Mouse (Mus musculus) neural tube, embryonic 14.5 days (tissue): ENCODE measurements around the gene Olfr622. TPM values are rescaled to one million over a fixed set of nuclear protein-coding genes. Genes with fewer than 3 reads are reported as not detected.

ENCODE experiments used
- ATAC-seq: fragments of 200-750 bp; cut with Nextera tagmentation; 2 replicates; pipeline ENCODE4 v1.8.0; 2017; ENCODE audit warnings: low read depth, mild to moderate bottlenecking, moderate TSS enrichment, moderate library complexity
- H3K27ac ChIP-seq: fragments of 300-500 bp; sonication (generic); 2 replicates; pipeline ENCODE4 v1.5.1; 2014; ENCODE audit warnings: low read depth, mild to moderate bottlenecking, control low read depth, low read length, moderate library complexity, mixed read lengths
- H3K27me3 ChIP-seq: fragments of 300-500 bp; sonication (generic); 2 replicates; pipeline ENCODE4 v1.6.1; 2014; ENCODE audit warnings: low read length; ENCODE audit not compliant: control insufficient read depth, insufficient read depth
- H3K36me3 ChIP-seq: fragments of 300-500 bp; sonication (generic); 2 replicates; pipeline ENCODE4 v1.6.1; 2014; ENCODE audit warnings: low read length, mixed read lengths; ENCODE audit not compliant: control insufficient read depth, insufficient read depth
- H3K4me1 ChIP-seq: fragments of 300-500 bp; sonication (generic); 2 replicates; pipeline ENCODE4 v1.6.1; 2014; ENCODE audit warnings: low read length; ENCODE audit not compliant: control insufficient read depth, insufficient read depth
- H3K4me2 ChIP-seq: fragments of 300-500 bp; sonication (generic); 2 replicates; pipeline ENCODE4 v1.6.1; 2014; ENCODE audit warnings: mild to moderate bottlenecking, low read depth, low read length, control low read depth
- H3K4me3 ChIP-seq: fragments of 300-500 bp; sonication (generic); 2 replicates; pipeline ENCODE4 v1.5.1; 2014; ENCODE audit warnings: low read depth, low read length, control low read depth, mixed read lengths
- H3K9ac ChIP-seq: fragments of 300-500 bp; sonication (generic); replicated peaks from 2 replicates; pipeline ENCODE4 v1.6.1; 2014; ENCODE audit warnings: low read depth, mild to moderate bottlenecking, control low read depth, low read length, mixed read lengths
- H3K9me3 ChIP-seq: fragments of 300-500 bp; sonication (generic); 2 replicates; pipeline ENCODE4 v1.6.1; 2016; ENCODE audit warnings: low read length; ENCODE audit not compliant: control insufficient read depth
- WGBS: fragments of 180-500 bp; shearing (Covaris S2); extraction: QIAGEN DNeasy Blood & Tissue Kit; methylation state at CpG from one replicate; pipeline ENCODE4 v1.1.7; 2014; 5-methylcytosine and 5-hydroxymethylcytosine counted together
- polyA plus RNA-seq: library from polyadenylated mRNA; unstranded; fragments of >200 nt; fragmentation: Nextera tagmentation; extraction: Ambion mirVana; gene quantifications from 2 replicates; pipeline ENCODE4 v1.2.1, GENCODE M21; 2014

Olfr622 gene
- polyA plus RNA-seq, 1 experiment from 2014 or later: not detected

- H3K9ac ChIP-seq: no peak within 1 kb of the TSS
- H3K4me3 ChIP-seq: no peak within 1 kb of the TSS
- no peak for ATAC-seq
- H3K36me3 ChIP-seq: no peaks in the 10 kb centered on the region
- H3K4me2 ChIP-seq: no peak within 1 kb of the TSS
- WGBS: 61% methylated on average over 2 of the region's 2 CpGs
- no peaks in the 10 kb centered on the region for H3K4me1 ChIP-seq
- H3K9me3 ChIP-seq: no peaks in the 10 kb centered on the region
- no peaks in the 10 kb centered on the region for H3K27me3 ChIP-seq
- H3K27ac ChIP-seq: no peak within 1 kb of the TSS
These were observed 52.7 kb downstream of the Olfr622 start, which contains the start of gene Olfr618 for GRCm38 (mm10) chr7:103589803-103590202. Olfr618 (plus strand) TSS chr7:103590103.

Other genes starting within 250 kb of the Olfr622 start
- not detected in 2 replicates for gene Usp17lc, start 227.6 kb downstream of the Olfr622 start, polyA plus RNA-seq
- not detected in 2 replicates for gene Olfr605, start 197.3 kb downstream of the Olfr622 start, polyA plus RNA-seq
- not detected in 2 replicates for gene Olfr606, start 193.7 kb downstream of the Olfr622 start, polyA plus RNA-seq
- gene Olfr607, start 178.6 kb downstream of the Olfr622 start, polyA plus RNA-seq: not detected in 2 replicates
- not detected in 2 replicates for gene Olfr608, start 172.8 kb downstream of the Olfr622 start, polyA plus RNA-seq
- not detected in 2 replicates for gene Olfr609, start 144.6 kb downstream of the Olfr622 start, polyA plus RNA-seq
- not detected in 2 replicates for gene Olfr610, start 130.6 kb downstream of the Olfr622 start, polyA plus RNA-seq
- gene Olfr611, start 121.9 kb downstream of the Olfr622 start, polyA plus RNA-seq: not detected in 2 replicates
- not detected in 2 replicates for gene Olfr612, start 100.0 kb downstream of the Olfr622 start, polyA plus RNA-seq
- gene Olfr613, start 94.6 kb downstream of the Olfr622 start, polyA plus RNA-seq: not detected in 2 replicates
- not detected in 2 replicates for gene Olfr615, start 86.6 kb downstream of the Olfr622 start, polyA plus RNA-seq
- gene Olfr616, start 73.6 kb downstream of the Olfr622 start, polyA plus RNA-seq: not detected in 2 replicates
- not detected in 2 replicates for gene Olfr617, start 69.6 kb downstream of the Olfr622 start, polyA plus RNA-seq
- not detected in 2 replicates for gene Olfr618, start 52.6 kb downstream of the Olfr622 start, polyA plus RNA-seq
- gene Olfr619, start 42.1 kb downstream of the Olfr622 start, polyA plus RNA-seq: not detected in 2 replicates
- not detected in 2 replicates for gene Olfr620, start 30.2 kb downstream of the Olfr622 start, polyA plus RNA-seq
- gene Olfr623, start 21.0 kb upstream of the Olfr622 start, polyA plus RNA-seq: not detected in 2 replicates
- gene Olfr624, start 28.5 kb upstream of the Olfr622 start, polyA plus RNA-seq: not detected in 2 replicates
- gene Olfr625-ps1, start 40.0 kb upstream of the Olfr622 start, polyA plus RNA-seq: not detected in 2 replicates
- gene Olfr243, start 72.0 kb upstream of the Olfr622 start, polyA plus RNA-seq: not detected in 2 replicates
- not detected in 2 replicates for gene Olfr628, start 87.7 kb upstream of the Olfr622 start, polyA plus RNA-seq
- gene Olfr629, start 102.2 kb upstream of the Olfr622 start, polyA plus RNA-seq: not detected in 2 replicates
- gene Olfr630, start 114.6 kb upstream of the Olfr622 start, polyA plus RNA-seq: not detected in 2 replicates
- not detected in 2 replicates for gene Olfr69, start 128.9 kb upstream of the Olfr622 start, polyA plus RNA-seq
- gene Olfr68, start 137.0 kb upstream of the Olfr622 start, polyA plus RNA-seq: not detected in 2 replicates
- gene Olfr67, start 149.1 kb upstream of the Olfr622 start, polyA plus RNA-seq: not detected in 2 replicates
- 1,217 and 1,461 TPM in 2 replicates for gene Hbb-bt, start 171.3 kb upstream of the Olfr622 start, polyA plus RNA-seq
- 2,922 and 4,105 TPM in 2 replicates for gene Hbb-bs, start 185.4 kb upstream of the Olfr622 start, polyA plus RNA-seq
- gene Hbb-bh2, start 197.8 kb upstream of the Olfr622 start, polyA plus RNA-seq: not detected in 2 replicates
- 1.5 and 5.1 TPM in 2 replicates for gene Hbb-bh1, start 200.5 kb upstream of the Olfr622 start, polyA plus RNA-seq
- 261 and 1,449 TPM in 2 replicates for gene Hbb-y, start 210.5 kb upstream of the Olfr622 start, polyA plus RNA-seq
- gene Olfr66, start 243.6 kb upstream of the Olfr622 start, polyA plus RNA-seq: not detected in 2 replicates